Mouse (Mus musculus) erythroblast, embryonic 14.5 days (primary cell): ENCODE data around the gene Armh1. TPM values are rescaled to one million over a fixed set of nuclear protein-coding genes. Genes with fewer than 3 reads are reported as not detected.

Source experiments
- H3K27me3 ChIP-seq: 2 replicates; pipeline ENCODE4 v1.6.1; 2012; ENCODE audit warnings: inconsistent platforms; ENCODE audit not compliant: control insufficient read depth
- H3K36me3 ChIP-seq: 2 replicates; pipeline ENCODE4 v1.6.1; 2012; ENCODE audit warnings: mild to moderate bottlenecking, inconsistent platforms; ENCODE audit not compliant: control insufficient read depth
- H3K4me1 ChIP-seq: 2 replicates; pipeline ENCODE4 v1.6.1; 2012; ENCODE audit warnings: inconsistent platforms; ENCODE audit not compliant: control insufficient read depth
- H3K4me3 ChIP-seq: replicated peaks from 2 replicates; pipeline ENCODE3; 2012; ENCODE audit warnings: moderate library complexity, mild to moderate bottlenecking, inconsistent platforms
- H3K9me3 ChIP-seq: 2 replicates; pipeline ENCODE4 v1.6.1; 2012; ENCODE audit warnings: low read length, inconsistent platforms, mixed read lengths; ENCODE audit not compliant: control insufficient read depth
- GATA1 ChIP-seq: IDR thresholded peaks from 2 replicates; pipeline ENCODE4 v1.6.1; 2012; ENCODE audit warnings: low read length, inconsistent platforms, mixed read lengths
- TAL1 ChIP-seq: IDR thresholded peaks from 3 replicates; pipeline ENCODE4 v1.6.1; 2012; ENCODE audit warnings: low read length, inconsistent platforms, mixed read lengths
- polyA plus RNA-seq: library from polyadenylated mRNA; stranded (reverse); fragments of >175 nt; gene quantifications from 2 replicates; pipeline ENCODE4 v1.2.3, GENCODE M21; 2012

Gene Armh1
- polyA plus RNA-seq, 1 experiment: not detected

- Histone ChIP-seq H3K4me3 (no peak overlapping the region), H3K4me1 (peaks cover 22% of the 10 kb centered on the region), H3K36me3 (no peaks in the 10 kb centered on the region), H3K27me3 (peaks cover 17% of the 10 kb centered on the region), H3K9me3 (no peaks in the 10 kb centered on the region)
- TF ChIP-seq GATA1: no peak
- TF ChIP-seq TAL1: no peak
Observed at GRCm38 (mm10) chr4:117254672-117255071, 2.7 kb upstream of the Armh1 start.

- no peaks in the 10 kb centered on the region for H3K9me3 ChIP-seq
- H3K36me3 ChIP-seq: no peaks in the 10 kb centered on the region
- H3K4me1 ChIP-seq: peaks cover 22% of the 10 kb centered on the region
- H3K27me3 ChIP-seq: peaks cover 17% of the 10 kb centered on the region
- TF ChIP-seq TAL1: no peak
- no peak for TF ChIP-seq GATA1
- H3K4me3 ChIP-seq: no peak overlapping the region
Observed at GRCm38 (mm10) chr4:117254017-117254627, 2.2 kb upstream of the Armh1 start.

- TF ChIP-seq GATA1: no peak
- no peak for TF ChIP-seq TAL1
- no peaks in the 10 kb centered on the region for H3K9me3 ChIP-seq
- H3K36me3 ChIP-seq: no peaks in the 10 kb centered on the region
- no peak overlapping the region for H3K4me3 ChIP-seq
- H3K4me1 ChIP-seq: peaks cover 22% of the 10 kb centered on the region
- H3K27me3 ChIP-seq: peaks cover 14% of the 10 kb centered on the region
Observed at GRCm38 (mm10) chr4:117253218-117254016, 1.5 kb upstream of the Armh1 start.

GRCm38 (mm10) chr4:117252755-117253154 lies 830 bp upstream of the Armh1 start:
- TF ChIP-seq TAL1 (no peak), GATA1 (no peak)
- Histone ChIP-seq H3K9me3 (no peaks in the 10 kb centered on the region), H3K4me1 (peaks cover 22% of the 10 kb centered on the region), H3K4me3 (peak overlapping the region; percentile 81), H3K36me3 (no peaks in the 10 kb centered on the region), H3K27me3 (peaks cover 17% of the 10 kb centered on the region)

GRCm38 (mm10) chr4:117252351-117252750 lies 426 bp upstream of the Armh1 start:
- peaks cover 22% of the 10 kb centered on the region for H3K4me1 ChIP-seq
- H3K36me3 ChIP-seq: no peaks in the 10 kb centered on the region
- H3K9me3 ChIP-seq: no peaks in the 10 kb centered on the region
- H3K4me3 ChIP-seq: peak overlapping the region; percentile 81
- no peak for TF ChIP-seq TAL1
- no peak for TF ChIP-seq GATA1
- peaks cover 17% of the 10 kb centered on the region for H3K27me3 ChIP-seq

GRCm38 (mm10) chr4:117250982-117251381 lies 943 bp downstream of the Armh1 start:
- peaks cover 17% of the 10 kb centered on the region for H3K27me3 ChIP-seq
- H3K36me3 ChIP-seq: no peaks in the 10 kb centered on the region
- no peak for TF ChIP-seq GATA1
- no peak for TF ChIP-seq TAL1
- peaks cover 22% of the 10 kb centered on the region for H3K4me1 ChIP-seq
- no peaks in the 10 kb centered on the region for H3K9me3 ChIP-seq
- H3K4me3 ChIP-seq: peak overlapping the region; percentile 81

GRCm38 (mm10) chr4:117240867-117241266 lies 11.1 kb downstream of the Armh1 start:
- no peaks in the 10 kb centered on the region; the same call in 1 of the 2 replicates for H3K9me3 ChIP-seq

GRCm38 (mm10) chr4:117239153-117239552 lies 12.8 kb downstream of the Armh1 start:
- no peaks in the 10 kb centered on the region for H3K36me3 ChIP-seq
- H3K9me3 ChIP-seq: no peaks in the 10 kb centered on the region; the same call in 1 of the 2 replicates
- no peaks in the 10 kb centered on the region for H3K4me1 ChIP-seq
- no peak for TF ChIP-seq GATA1
- no peak for TF ChIP-seq TAL1
- no peaks in the 10 kb centered on the region for H3K27me3 ChIP-seq
- H3K4me3 ChIP-seq: no peak overlapping the region

More at GRCm38 (mm10) chr4:117240867-117241266, 11.1 kb downstream of the Armh1 start:
- no peak for TF ChIP-seq TAL1
- no peak for TF ChIP-seq GATA1
- H3K27me3 ChIP-seq: no peaks in the 10 kb centered on the region
- no peaks in the 10 kb centered on the region for H3K4me1 ChIP-seq
- no peaks in the 10 kb centered on the region for H3K36me3 ChIP-seq
- H3K4me3 ChIP-seq: no peak overlapping the region

- H3K4me3 ChIP-seq: no peak overlapping the region
- H3K36me3 ChIP-seq: no peaks in the 10 kb centered on the region
- TF ChIP-seq GATA1 (no peak), TAL1 (no peak)
- no peaks in the 10 kb centered on the region for H3K27me3 ChIP-seq
- H3K9me3 ChIP-seq: no peaks in the 10 kb centered on the region; the same call in 1 of the 2 replicates
- H3K4me1 ChIP-seq: no peaks in the 10 kb centered on the region
Observed at GRCm38 (mm10) chr4:117235822-117236221, 16.1 kb downstream of the Armh1 start.

- TF ChIP-seq TAL1 (no peak), GATA1 (no peak)
- no peaks in the 10 kb centered on the region; the same call in 1 of the 2 replicates for H3K9me3 ChIP-seq
- no peaks in the 10 kb centered on the region for H3K36me3 ChIP-seq
- no peaks in the 10 kb centered on the region for H3K27me3 ChIP-seq
- no peaks in the 10 kb centered on the region for H3K4me1 ChIP-seq
- H3K4me3 ChIP-seq: no peak overlapping the region
Observed at GRCm38 (mm10) chr4:117234166-117234741, 17.7 kb downstream of the Armh1 start.
